Comparison of ENCODE assay signal across 8 mouse cellular contexts in genomic region chr14:7765569-7766314, GRCm38 (mm10). TPM values are rescaled to one million over a fixed set of nuclear protein-coding genes. Genes with fewer than 3 reads are reported as not detected.
DNase-seq lines count a peak whose midpoint lies in the region; ATAC-seq lines count a peak whose summit lies in the region.

No protein-coding gene starts in this region.

- DNase-seq in R1 (ENCODE audit: low read depth, low spot score), result peak; percentile 86
- peak; percentile 28 for DNase-seq in cerebellum, adult 9-11 months
- DNase-seq in frontal cortex, postnatal 25 days (ENCODE audit: low spot score in 2 of 2), result peak; percentile 64 to 67
- DNase-seq in left cerebral cortex, adult 11 months (ENCODE audit: low spot score), result peak; percentile 55
- peak; percentile 89 for DNase-seq in lung, postnatal 36 days
- peak; percentile 80 for DNase-seq in right cerebral cortex, adult 18-20 months
- DNase-seq in urinary bladder, postnatal 10 days (ENCODE audit: low spot score), result peak; percentile 29

- H3K27me3 ChIP-seq in hindbrain, embryonic 15.5 days, result no peaks in the 10 kb centered on the region

- no peak overlapping the region for H3K4me3 ChIP-seq in hindbrain, embryonic 15.5 days

- no peak overlapping the region for H3K27ac ChIP-seq in hindbrain, embryonic 15.5 days (replicated peaks)

- no peak overlapping the region for H3K9ac ChIP-seq in hindbrain, embryonic 15.5 days

- 14% methylated on average over 9 of the region's 9 CpGs for WGBS in hindbrain, embryonic 15.5 days

- no peaks in the 10 kb centered on the region for H3K36me3 ChIP-seq in hindbrain, embryonic 15.5 days

- no peak overlapping the region for H3K4me2 ChIP-seq in hindbrain, embryonic 15.5 days

- no peaks in the 10 kb centered on the region for H3K9me3 ChIP-seq in hindbrain, embryonic 15.5 days

- no peaks in the 10 kb centered on the region for H3K4me1 ChIP-seq in hindbrain, embryonic 15.5 days (replicated peaks)

- peak; percentile 89 for ATAC-seq in hindbrain, embryonic 15.5 days (ENCODE audit: low FRiP score, low read depth)

RNA-seq across cellular contexts. Expression of gene Gm26661, which starts 25.6 kb away (rescaled TPM):
- 0.49 and 0.52 TPM in 2 replicates for polyA plus RNA-seq in hindbrain, embryonic 15.5 days (2015; fragmentation: Nextera tagmentation; extraction: Ambion mirVana)

RNA-seq across cellular contexts. Expression of gene Flnb, which starts 52.0 kb away (rescaled TPM):
- 7.8 and 22.5 TPM in 2 replicates for polyA plus RNA-seq in hindbrain, embryonic 15.5 days (2015; fragmentation: Nextera tagmentation; extraction: Ambion mirVana)

Comparison
In these comparisons a context has a peak if more than half of its experiments do, and no peak if none do; other contexts are left out.
1. DNase-seq: peak in every context shown above with its lines; median percentile 89 in lung, postnatal 36 days; 86 in R1; 80 in right cerebral cortex, adult 18-20 months; 66 in frontal cortex, postnatal 25 days; 55 in left cerebral cortex, adult 11 months; 29 in urinary bladder, postnatal 10 days; 28 in cerebellum, adult 9-11 months.